24 mouse cellular contexts compared by ENCODE assay signal in genomic region chr16:23256638-23257037, GRCm38 (mm10). TPM values are rescaled to one million over a fixed set of nuclear protein-coding genes. Genes with fewer than 3 reads are reported as not detected.
DNase-seq lines count a peak whose midpoint lies in the region; ATAC-seq and TF ChIP-seq lines count a peak whose summit lies in the region.
"Had no signal": no experiment of that assay in that cellular context is flagged by ENCODE, and none has a peak within 500 bp of the region (broad histone marks: within the 10 kb centered on the region; RNA-seq: fewer than 3 reads in every experiment).

No protein-coding gene starts in this region.

- H3K27me3 ChIP-seq in lung, embryonic 14.5 days (ENCODE audit: insufficient read depth, low read length), result no peaks in the 10 kb centered on the region
- H3K27me3 ChIP-seq in stomach, embryonic 16.5 days (ENCODE audit: control insufficient read depth, insufficient read depth, low read length), result no peaks in the 10 kb centered on the region
- H3K27me3 ChIP-seq in stomach, postnatal 0 days (ENCODE audit: control insufficient read depth, insufficient read depth, low read length), result no peaks in the 10 kb centered on the region
- H3K27me3 ChIP-seq in myocyte (ENCODE audit: control insufficient read depth, insufficient read depth, insufficient read length), result no peaks in the 10 kb centered on the region
- H3K27me3 ChIP-seq: embryonic facial prominence, embryonic 12.5 days; limb, embryonic 13.5 days; neural tube, embryonic 13.5 days had no signal

- peak; percentile 83 for DNase-seq in heart, adult 11 months
- no peak for DNase-seq in heart, adult 8-10 months (ENCODE audit: low spot score)
- DNase-seq in lung, embryonic 14.5 days, result no peak
- no peak for DNase-seq in lung, postnatal 36 days
- DNase-seq in stomach, postnatal 0 days (ENCODE audit: low spot score), result no peak
- no peak for DNase-seq in urinary bladder, postnatal 10 days (ENCODE audit: low spot score)
- DNase-seq: adrenal gland, postnatal 36 days; cerebellum, adult 11 months; cerebellum, postnatal 14 days; gastrocnemius, postnatal 36 days; kidney, adult 18-20 months; kidney, postnatal 14 days; lung, adult 18-20 months; lung, postnatal 4 days had no signal

- no peak for TF ChIP-seq CTCF in lung, embryonic 14.5 days (IDR thresholded peaks at IDR 0.05; ENCODE audit: low read depth)
- no peak for TF ChIP-seq CTCF in stomach, postnatal 0 days (IDR thresholded peaks at IDR 0.05; ENCODE audit: low read depth)

- H3K9me3 ChIP-seq in lung, embryonic 14.5 days (ENCODE audit: low read depth, low read length), result no peaks in the 10 kb centered on the region
- H3K9me3 ChIP-seq in stomach, embryonic 16.5 days (replicated peaks; ENCODE audit: control insufficient read depth, low read length), result no peaks in the 10 kb centered on the region
- H3K9me3 ChIP-seq in stomach, postnatal 0 days (ENCODE audit: control insufficient read depth, low read length), result no peaks in the 10 kb centered on the region
- H3K9me3 ChIP-seq: embryonic facial prominence, embryonic 12.5 days; forebrain, embryonic 12.5 days; heart, embryonic 13.5 days; limb, embryonic 13.5 days; liver, embryonic 12.5 days; neural tube, embryonic 13.5 days had no signal

- no peak for TF ChIP-seq POLR2A in myocyte (IDR thresholded peaks at IDR 0.05; ENCODE audit: insufficient read length, low read depth)

- TF ChIP-seq EP300 in stomach, postnatal 0 days (optimal IDR thresholded peaks at IDR 0.05), result no peak

- H3K4me1 ChIP-seq in lung, embryonic 14.5 days (ENCODE audit: insufficient read depth), result peaks cover 39% of the 10 kb centered on the region
- H3K4me1 ChIP-seq in stomach, embryonic 16.5 days (ENCODE audit: control insufficient read depth, insufficient read depth, low read length), result peaks cover 21% of the 10 kb centered on the region; the same call in 1 of the 2 replicates
- no peaks in the 10 kb centered on the region for H3K4me1 ChIP-seq in stomach, postnatal 0 days (replicated peaks; ENCODE audit: control insufficient read depth, insufficient read depth)
- H3K4me1 ChIP-seq: liver, embryonic 12.5 days had no signal

- ATAC-seq in lung, embryonic 14.5 days (ENCODE audit: insufficient read depth), result 0 out of 2 replicates have a peak, but pooled peaks have one; percentile 26
- ATAC-seq in stomach, embryonic 16.5 days (ENCODE audit: insufficient read depth, low FRiP score), result peak; percentile 30; the same call in 1 of the 2 replicates
- no peak for ATAC-seq in stomach, postnatal 0 days (ENCODE audit: low FRiP score, low TSS enrichment)
- ATAC-seq: inflammation-experienced regulatory T-cells, adult 6 months; liver, embryonic 12.5 days had no signal

- WGBS in lung, embryonic 14.5 days, result 59% methylated on average over 7 of the region's 7 CpGs
- 65% methylated on average over 7 of the region's 7 CpGs for WGBS in stomach, embryonic 16.5 days
- WGBS in stomach, postnatal 0 days, result 73% methylated on average over 7 of the region's 7 CpGs

- no peaks in the 10 kb centered on the region for H3K79me2 ChIP-seq in myocyte (ENCODE audit: control insufficient read depth, insufficient read depth)

- no peak overlapping the region for H3K4me3 ChIP-seq in lung, embryonic 14.5 days (ENCODE audit: low read depth, low read length)
- no peak overlapping the region for H3K4me3 ChIP-seq in stomach, embryonic 16.5 days (replicated peaks; ENCODE audit: low read length)
- no peak overlapping the region for H3K4me3 ChIP-seq in stomach, postnatal 0 days (ENCODE audit: low read depth, low read length)
- H3K4me3 ChIP-seq in myocyte, result no peak overlapping the region
- H3K4me3 ChIP-seq: embryonic facial prominence, embryonic 12.5 days; forebrain, embryonic 12.5 days; heart, embryonic 13.5 days; limb, embryonic 13.5 days; liver, embryonic 12.5 days; neural tube, embryonic 13.5 days had no signal

- no peak overlapping the region for H3K4me2 ChIP-seq in lung, embryonic 14.5 days
- H3K4me2 ChIP-seq in stomach, embryonic 16.5 days (ENCODE audit: low read depth, low read length), result no peak overlapping the region
- H3K4me2 ChIP-seq in stomach, postnatal 0 days (replicated peaks; ENCODE audit: low read depth), result no peak overlapping the region
- H3K4me2 ChIP-seq in myocyte (ENCODE audit: low read depth), result no peak overlapping the region
- H3K4me2 ChIP-seq: embryonic facial prominence, embryonic 12.5 days; forebrain, embryonic 12.5 days; heart, embryonic 13.5 days; hindbrain, embryonic 14.5 days; limb, embryonic 13.5 days; liver, embryonic 12.5 days; neural tube, embryonic 13.5 days had no signal

- no peak overlapping the region for H3K27ac ChIP-seq in lung, embryonic 14.5 days (ENCODE audit: low read depth)
- no peak overlapping the region for H3K27ac ChIP-seq in stomach, embryonic 16.5 days (ENCODE audit: low read length)
- no peak overlapping the region for H3K27ac ChIP-seq in stomach, postnatal 0 days (replicated peaks)
- H3K27ac ChIP-seq: embryonic facial prominence, embryonic 12.5 days; forebrain, embryonic 12.5 days; heart, embryonic 13.5 days; hindbrain, embryonic 14.5 days; limb, embryonic 13.5 days; liver, embryonic 12.5 days had no signal

- H3ac ChIP-seq in myocyte (ENCODE audit: control insufficient read depth, insufficient read length), result no peak overlapping the region

- H3K9ac ChIP-seq in lung, embryonic 14.5 days, result no peak overlapping the region
- H3K9ac ChIP-seq in stomach, embryonic 16.5 days (ENCODE audit: low read length), result no peak overlapping the region
- no peak overlapping the region for H3K9ac ChIP-seq in stomach, postnatal 0 days (ENCODE audit: low read length)
- H3K9ac ChIP-seq: embryonic facial prominence, embryonic 12.5 days; forebrain, embryonic 12.5 days; heart, embryonic 13.5 days; hindbrain, embryonic 14.5 days; limb, embryonic 13.5 days; liver, embryonic 12.5 days; neural tube, embryonic 13.5 days had no signal

- H3K36me3 ChIP-seq in lung, embryonic 14.5 days (ENCODE audit: insufficient read depth), result no peaks in the 10 kb centered on the region
- H3K36me3 ChIP-seq in stomach, embryonic 16.5 days (ENCODE audit: control insufficient read depth, insufficient read depth, low read length), result no peaks in the 10 kb centered on the region
- H3K36me3 ChIP-seq in stomach, postnatal 0 days (ENCODE audit: control insufficient read depth, insufficient read depth, low read length), result no peaks in the 10 kb centered on the region
- no peaks in the 10 kb centered on the region for H3K36me3 ChIP-seq in myocyte (ENCODE audit: control insufficient read depth, insufficient read depth)
- H3K36me3 ChIP-seq: forebrain, embryonic 12.5 days; heart, embryonic 13.5 days; limb, embryonic 13.5 days; liver, embryonic 12.5 days; neural tube, embryonic 13.5 days had no signal

TF ChIP-seq in myocyte, 11 proteins besides CTCF, POLR2A, EP300 and RAD21:
- peak in 1 of 3 experiments; percentile 62 for TF ChIP-seq MYOG (IDR thresholded peaks at IDR 0.05; ENCODE audit: control insufficient read depth in 1 of 3, insufficient read depth in 1 of 3, insufficient read length in 2 of 3, low read depth in 2 of 3)
- TF ChIP-seq MYOD1 (IDR thresholded peaks at IDR 0.05; ENCODE audit: control insufficient read depth in 1 of 3, insufficient read length in 2 of 3, low read depth in 2 of 3), result peak in 2 of 3 experiments; percentile 20 to 53
- no peak for TF ChIP-seq TCF3 (IDR thresholded peaks at IDR 0.05; ENCODE audit: insufficient read length, low read depth)
- no peak for TF ChIP-seq POLR2AphosphoS2 (IDR thresholded peaks at IDR 0.05; ENCODE audit: insufficient read length, low read depth)
- no peak for TF ChIP-seq E2F4 (IDR thresholded peaks at IDR 0.05; ENCODE audit: insufficient read depth)
- TF ChIP-seq SRF (IDR thresholded peaks at IDR 0.05; ENCODE audit: control insufficient read depth, insufficient read length, low read depth), result no peak

RNA-seq across cellular contexts. Expression of gene St6gal1, which starts 32.1 kb away (rescaled TPM):
- 1 to 10 TPM; 7.6 to 9.9 (median 8.8) TPM for total RNA-seq in heart, adult 8-10 months (2022)
- 58.8 and 60.3 TPM in 2 replicates for polyA plus RNA-seq in lung, embryonic 14.5 days (2014; fragmentation: Nextera tagmentation; extraction: Ambion mirVana)
- 16.6 and 17.6 TPM in 2 replicates for polyA plus RNA-seq in stomach, embryonic 16.5 days (2015; fragmentation: Nextera tagmentation; extraction: Ambion mirVana)
- 7.7 and 7.9 TPM in 2 replicates for polyA plus RNA-seq in stomach, postnatal 0 days (2015; fragmentation: Nextera tagmentation; extraction: Ambion mirVana)
- polyA plus RNA-seq in myocyte (2012; fragmentation: generic; extraction: Trizol), result 5.7 TPM
